Mouse (Mus musculus) lung, postnatal 0 days (tissue): Measurements from ENCODE around the gene Gm28051.

Experiments used
- CTCF ChIP-seq: IDR thresholded peaks from 2 replicates; pipeline ENCODE4 v1.5.1; 2016; ENCODE audit warnings: antibody characterized with exemption, mild to moderate bottlenecking
- EP300 ChIP-seq: IDR thresholded peaks from 2 replicates; pipeline ENCODE4 v1.6.1; 2016; ENCODE audit warnings: antibody characterized with exemption, mild to moderate bottlenecking, control low read depth

- TF ChIP-seq CTCF (no peak), EP300 (no peak)
These were observed 42.0 kb upstream of the Gm28051 start for GRCm38 (mm10) chr12:102799528-102799927.
